Mouse (Mus musculus): ENCODE data around the gene Arhgap15.

Arhgap15 gene

DNA sequence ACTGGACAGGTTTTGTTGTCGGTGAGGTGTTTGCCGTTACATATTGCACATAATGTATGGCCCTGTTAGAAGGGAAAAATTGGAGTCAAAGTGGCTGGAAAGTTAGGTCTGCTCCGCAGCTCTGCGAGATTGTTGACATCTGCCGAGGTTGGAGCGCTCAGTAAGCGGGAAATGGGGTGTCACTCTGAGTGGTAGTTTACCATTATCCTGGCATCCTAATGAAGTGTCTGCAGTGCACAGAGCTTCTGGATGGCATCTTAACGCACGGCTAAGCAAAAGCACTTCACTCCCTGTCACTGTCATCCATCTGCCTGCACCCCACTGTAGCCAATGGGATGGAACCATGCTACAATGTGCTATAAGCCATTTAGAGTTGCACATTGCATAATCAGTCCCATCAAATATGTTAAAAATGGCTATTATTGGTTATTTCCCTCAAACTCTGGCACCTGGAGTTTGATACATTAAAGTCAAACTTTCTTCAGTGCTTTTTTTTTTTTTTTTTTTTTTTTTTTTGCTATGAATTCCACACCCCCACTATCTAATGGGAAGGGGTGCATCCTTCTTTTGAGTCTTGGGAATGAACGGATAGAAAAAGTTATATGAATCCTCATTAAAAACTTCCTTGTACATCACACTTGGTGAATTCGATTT is 561.6 kb downstream of the Arhgap15 start:
- POLR2A ChIA-PET: no interaction called here
- CTCF ChIA-PET: no interaction called here

GRCm38 (mm10) chr2:44311216-44311615 is 562.6 kb downstream of the Arhgap15 start:
- POLR2A ChIA-PET: interaction anchor here in 3 of 4 experiments (0.5 to 0.7 kb wide), 4 partner anchors 36 to 592 kb away, joined by 3 to 5 read pairs (median 3); no protein-coding TSS in a partner anchor
- CTCF ChIA-PET: interaction anchor here in 1 of 4 experiments (0.6 kb wide), 1 partner anchor 608 kb away, joined by 3 read pairs; no protein-coding TSS in a partner anchor

- POLR2A ChIA-PET: no interaction called here
Observed at GRCm38 (mm10) chr2:44313573-44313972, 564.9 kb downstream of the Arhgap15 start.

GRCm38 (mm10) chr2:44318436-44318835 is 569.8 kb downstream of the Arhgap15 start:
- ChIA-PET CTCF (interaction anchor here in 1 of 4 experiments (0.6 kb wide), 1 partner anchor 156 kb away, joined by 4 read pairs; no protein-coding TSS in a partner anchor), POLR2A (interaction anchor here in 1 of 4 experiments (1.0 kb wide), 1 partner anchor 23 kb away, joined by 3 read pairs; no protein-coding TSS in a partner anchor)

More at GRCm38 (mm10) chr2:44313573-44313972, 564.9 kb downstream of the Arhgap15 start:
- CTCF ChIA-PET: no interaction called here

- ChIA-PET POLR2A (interaction anchor here in 1 of 4 experiments (0.6 to 0.8 kb wide), 3 partner anchors 182 to 1539 kb away, joined by 3 to 6 read pairs (median 3); no protein-coding TSS in a partner anchor), CTCF (interaction anchor here in 1 of 4 experiments (0.9 kb wide), 1 partner anchor 19 kb away, joined by 4 read pairs; no protein-coding TSS in a partner anchor)
Observed at GRCm38 (mm10) chr2:44319479-44319878, 570.9 kb downstream of the Arhgap15 start.

- POLR2A ChIA-PET: no interaction called here
- CTCF ChIA-PET: interaction anchor here in 1 of 4 experiments (0.5 kb wide), 1 partner anchor 600 kb away, joined by 4 read pairs; no protein-coding TSS in a partner anchor
Observed at GRCm38 (mm10) chr2:44323813-44324212, 575.2 kb downstream of the Arhgap15 start.

DNA sequence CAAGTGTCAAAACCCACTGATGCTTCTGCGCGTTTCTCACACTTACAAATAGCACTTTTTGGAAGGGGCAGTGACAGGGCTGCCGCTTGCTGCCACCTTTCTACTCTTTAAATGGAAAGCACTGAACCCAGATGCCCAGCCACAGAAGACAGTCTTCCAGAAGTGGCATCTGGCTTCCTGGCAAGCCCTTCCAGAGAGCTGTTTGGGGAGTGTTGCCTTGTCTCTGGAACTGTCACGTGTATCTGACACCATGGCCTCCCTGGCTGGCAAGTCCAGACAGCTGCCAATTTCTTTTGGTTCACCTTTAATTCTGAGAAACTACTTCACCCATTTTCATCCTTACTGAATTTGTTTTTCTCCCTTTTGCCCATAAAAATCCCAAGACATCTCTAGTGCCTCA is 584.7 kb downstream of the Arhgap15 start:
- ChIA-PET POLR2A (no interaction called here), CTCF (interaction anchor here in 1 of 4 experiments (0.6 kb wide), 1 partner anchor 566 kb away, joined by 6 read pairs; no protein-coding TSS in a partner anchor)

DNA sequence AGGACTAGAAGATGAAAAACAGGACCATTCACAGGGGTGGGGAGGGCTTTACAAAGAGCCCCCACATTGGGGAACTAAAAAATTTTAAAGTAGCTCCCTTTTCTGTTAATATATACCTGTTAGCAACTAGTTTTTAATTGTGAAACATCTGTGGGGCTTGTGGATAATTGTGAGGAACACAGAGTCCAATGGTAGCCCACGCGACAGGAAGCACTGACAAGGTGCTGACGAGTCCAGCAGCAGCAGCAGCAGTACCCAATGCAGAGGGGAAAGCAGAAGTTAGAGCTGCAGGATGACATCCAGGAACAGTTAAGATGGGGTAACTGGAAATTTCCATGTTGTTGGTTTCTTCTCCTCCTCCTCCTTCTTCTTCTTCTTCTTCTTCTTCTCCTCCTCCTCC is 585.4 kb downstream of the Arhgap15 start:
- POLR2A ChIA-PET: interaction anchor here in 1 of 4 experiments (0.6 kb wide), 1 partner anchor 449 kb away, joined by 3 read pairs; no protein-coding TSS in a partner anchor
- CTCF ChIA-PET: interaction anchor here in 1 of 4 experiments (0.6 kb wide), 1 partner anchor 565 kb away, joined by 6 read pairs; no protein-coding TSS in a partner anchor

- ChIA-PET POLR2A (interaction anchor here in 1 of 4 experiments (0.6 kb wide), 1 partner anchor 449 kb away, joined by 3 read pairs; no protein-coding TSS in a partner anchor), CTCF (no interaction called here)
Observed at GRCm38 (mm10) chr2:44334517-44334916, 585.9 kb downstream of the Arhgap15 start.

GRCm38 (mm10) chr2:44336720-44337354 is 588.2 kb downstream of the Arhgap15 start:
- ChIA-PET POLR2A (interaction anchor here in 2 of 4 experiments (0.6 to 1.8 kb wide), 2 partner anchors 10 to 13 kb away, joined by 3 to 5 read pairs; no protein-coding TSS in a partner anchor), CTCF (interaction anchor here in 2 of 4 experiments (0.9 to 1.1 kb wide), 2 partner anchors 9 to 10 kb away, joined by 5 to 6 read pairs; no protein-coding TSS in a partner anchor)

DNA sequence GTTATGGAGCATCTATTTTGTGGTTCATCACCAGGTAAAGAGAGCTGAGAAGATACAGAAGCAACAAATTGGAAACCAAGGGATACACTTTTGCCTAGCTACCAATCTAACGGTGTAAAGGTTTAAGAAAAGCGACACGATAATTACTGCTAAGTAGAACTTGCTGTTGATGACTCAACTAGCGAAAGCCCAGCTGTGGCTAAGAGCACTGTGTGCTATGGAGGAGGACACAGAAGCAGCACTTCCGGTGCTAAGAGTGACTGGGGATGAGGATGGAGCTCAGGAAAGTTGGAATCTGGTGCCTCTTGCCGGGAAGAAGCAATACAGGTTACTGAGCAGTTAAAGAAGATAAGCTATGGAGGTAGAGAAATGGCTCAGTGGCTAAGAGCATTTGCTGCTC is 589.8 kb downstream of the Arhgap15 start:
- POLR2A ChIA-PET: interaction anchor here in 1 of 4 experiments (1.8 kb wide), 1 partner anchor 11 kb away, joined by 5 read pairs; no protein-coding TSS in a partner anchor
- CTCF ChIA-PET: interaction anchor here in 2 of 4 experiments (0.7 to 0.9 kb wide), 2 partner anchors 19 to 116 kb away, joined by 3 to 4 read pairs; no protein-coding TSS in a partner anchor

DNA sequence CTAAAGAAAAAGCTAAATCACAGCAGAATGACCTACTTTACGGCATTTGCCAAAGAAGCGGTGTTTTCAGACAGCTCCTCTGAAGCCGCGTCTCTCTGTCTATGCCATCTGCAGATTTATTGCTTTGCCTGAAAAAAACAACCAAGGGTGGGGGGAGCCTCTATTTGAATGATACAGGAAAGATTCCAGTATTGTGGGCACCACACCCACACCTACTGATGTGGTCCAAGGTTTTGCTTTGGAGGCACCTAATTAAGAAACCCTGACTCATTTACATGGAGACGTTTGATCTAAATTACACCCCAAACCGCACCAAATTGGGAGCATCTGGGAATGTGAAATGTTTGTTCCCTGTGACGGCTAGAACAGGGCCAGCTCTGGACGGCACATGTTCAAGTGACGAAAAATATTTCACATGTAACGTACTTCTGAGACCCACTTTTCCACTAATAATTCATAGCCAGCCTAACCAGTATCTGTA is 592.5 kb downstream of the Arhgap15 start:
- POLR2A ChIA-PET: interaction anchor here in 1 of 4 experiments (0.8 kb wide), 1 partner anchor 23 kb away, joined by 3 read pairs; no protein-coding TSS in a partner anchor
- CTCF ChIA-PET: interaction anchor here in 1 of 4 experiments (0.6 kb wide), 1 partner anchor 101 kb away, joined by 3 read pairs; no protein-coding TSS in a partner anchor

DNA sequence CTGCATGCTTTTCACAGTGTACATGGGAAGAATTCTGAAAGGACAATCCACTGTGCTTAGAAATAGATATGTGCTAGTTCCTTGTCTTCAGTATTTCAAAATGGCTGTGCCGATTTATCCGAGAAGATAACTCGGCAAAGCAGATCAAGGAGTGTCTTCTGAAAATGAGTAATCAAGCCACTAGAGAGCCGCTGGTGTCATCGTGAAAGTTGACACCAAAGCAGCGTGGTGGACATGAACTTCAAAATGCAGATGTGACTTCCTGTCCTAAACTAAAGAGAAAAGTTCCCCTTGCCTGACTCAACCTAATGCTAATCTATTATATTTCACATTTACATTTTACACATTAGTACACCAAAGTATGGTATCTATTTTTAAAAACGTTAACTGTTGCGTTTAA is 596.2 kb downstream of the Arhgap15 start:
- POLR2A ChIA-PET: no interaction called here
- CTCF ChIA-PET: interaction anchor here in 1 of 4 experiments (1.7 kb wide), 1 partner anchor 8 kb away, joined by 5 read pairs; no protein-coding TSS in a partner anchor

DNA sequence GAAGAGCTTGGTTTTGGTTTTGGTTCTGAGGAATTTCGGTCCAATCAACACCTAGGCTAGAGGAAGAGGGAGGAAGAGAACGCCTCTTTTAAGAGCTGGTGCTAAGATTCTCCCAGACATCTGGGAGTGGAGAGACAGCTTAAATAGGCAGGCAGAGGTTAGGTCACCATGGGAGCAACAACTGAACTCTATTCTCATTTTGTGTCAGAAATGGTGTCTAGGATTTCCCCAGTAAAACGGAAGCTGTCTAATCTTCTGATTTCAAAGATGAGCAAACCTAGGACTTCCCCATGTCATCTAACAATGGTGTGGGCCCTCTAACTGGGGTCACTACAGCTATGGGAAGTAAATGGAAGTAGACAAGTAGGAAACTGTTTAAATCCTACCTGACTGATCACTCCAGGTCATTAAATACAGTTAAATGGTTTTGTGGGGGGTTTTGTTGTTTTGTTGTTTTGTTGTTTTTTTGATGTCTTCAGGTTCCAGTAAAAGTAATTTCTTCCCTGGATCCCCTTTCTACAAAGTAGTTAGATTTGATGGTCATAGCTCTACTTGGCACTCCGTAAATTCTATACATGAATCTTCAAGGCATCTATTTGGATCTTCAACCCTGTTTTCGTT is 596.8 kb downstream of the Arhgap15 start:
- ChIA-PET POLR2A (interaction anchor here in 2 of 4 experiments (0.5 to 0.6 kb wide), 2 partner anchors 548 to 608 kb away, joined by 4 to 15 read pairs; no protein-coding TSS in a partner anchor), CTCF (interaction anchor here in 1 of 4 experiments (1.7 kb wide), 1 partner anchor 8 kb away, joined by 5 read pairs; no protein-coding TSS in a partner anchor)

GRCm38 (mm10) chr2:44346184-44346583 is 597.6 kb downstream of the Arhgap15 start:
- CTCF ChIA-PET: interaction anchor here in 2 of 4 experiments (0.5 to 1.7 kb wide), 2 partner anchors 9 to 458 kb away, joined by 4 to 5 read pairs; no protein-coding TSS in a partner anchor
- POLR2A ChIA-PET: no interaction called here

- CTCF ChIA-PET: no interaction called here
Observed at GRCm38 (mm10) chr2:44347781-44348180, 599.2 kb downstream of the Arhgap15 start.

DNA sequence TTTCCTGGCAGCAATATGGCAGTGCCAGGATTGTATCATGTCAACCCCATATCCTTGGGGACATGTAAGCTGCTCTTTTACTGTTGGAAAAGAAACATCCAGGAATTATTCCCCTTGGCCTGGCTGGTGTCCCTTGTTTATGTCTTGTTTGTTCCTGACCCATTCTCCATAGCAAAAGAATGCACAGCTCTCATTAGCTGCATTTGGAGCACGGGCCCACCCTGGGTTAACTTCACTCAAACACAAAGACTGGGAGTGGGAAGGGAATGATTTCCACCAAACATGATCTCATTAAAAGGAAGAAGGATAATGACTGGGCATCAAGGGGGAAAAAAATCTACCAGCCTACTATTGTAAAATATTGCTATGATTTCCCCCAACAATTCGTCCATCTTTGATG is 600.5 kb downstream of the Arhgap15 start:
- POLR2A ChIA-PET: interaction anchor here in 1 of 4 experiments (1.0 to 1.6 kb wide), 2 partner anchors 11 to 256 kb away, joined by 3 to 5 read pairs; no protein-coding TSS in a partner anchor
- CTCF ChIA-PET: no interaction called here

More at GRCm38 (mm10) chr2:44347781-44348180, 599.2 kb downstream of the Arhgap15 start:
- POLR2A ChIA-PET: no interaction called here

- POLR2A ChIA-PET: interaction anchor here in 1 of 4 experiments (0.5 kb wide), 1 partner anchor 633 kb away, joined by 3 read pairs; no protein-coding TSS in a partner anchor
- CTCF ChIA-PET: no interaction called here
Observed at GRCm38 (mm10) chr2:44352885-44353284, 604.3 kb downstream of the Arhgap15 start.

Data from embryonic stem cell, embryonic (primary cell).